Mouse (Mus musculus) lung, adult 2 months (tissue): ENCODE measurements at regions not wholly inside any gene's neighbourhood (a gene's known extent, or its start where the extent isn't known, plus 50 kb on each side); places are given as distances from the start of the nearest gene placed in this dataset.

ENCODE experiments used
- CTCF ChIP-seq: fragments of 200-500 bp; IDR thresholded peaks from 2 replicates; pipeline ENCODE4 v1.5.1; 2011; ENCODE audit warnings: mild to moderate bottlenecking, low read length, control low read depth; ENCODE audit not compliant: insufficient read depth
- POLR2A ChIP-seq: fragments of 200-500 bp; IDR thresholded peaks from 2 replicates; pipeline ENCODE4 v1.6.1; 2011; ENCODE audit warnings: low read depth, mild to moderate bottlenecking, control low read depth, low read length, borderline replicate concordance; ENCODE audit errors: extremely low read depth

- TF ChIP-seq CTCF (no peak), POLR2A (no peak)
Measured at GRCm38 (mm10) chr4:105728696-105729095, 61.0 kb upstream of the Gm12728 start.
